Comparison of ENCODE assay signal across 8 mouse cellular contexts in genomic region chr5:135188214-135188554, GRCm38 (mm10). TPM values are rescaled to one million over a fixed set of nuclear protein-coding genes. Genes with fewer than 3 reads are reported as not detected.
DNase-seq lines count a peak whose midpoint lies in the region; ATAC-seq and TF ChIP-seq lines count a peak whose summit lies in the region.

No protein-coding gene starts in this region.

- no peaks in the 10 kb centered on the region for H3K27me3 ChIP-seq in heart, embryonic 14.5 days (ENCODE audit: control insufficient read depth, insufficient read depth, low read length)
- no peaks in the 10 kb centered on the region for H3K27me3 ChIP-seq in ES-Bruce4 (ENCODE audit: control insufficient read depth, insufficient read depth, low read length, poor library complexity, severe bottlenecking)
- no peaks in the 10 kb centered on the region for H3K27me3 ChIP-seq in forebrain, embryonic 16.5 days (replicated peaks; ENCODE audit: control insufficient read depth, insufficient read depth, low read length)

- no peak for TF ChIP-seq POLR2A in ES-Bruce4 (IDR thresholded peaks at IDR 0.05; ENCODE audit: insufficient read depth, low read length)

- DNase-seq in heart, adult 9 months (ENCODE audit: low spot score in 2 of 2) = no peak
- no peak for DNase-seq in adrenal gland, adult 18-20 months (ENCODE audit: low spot score in 2 of 2)
- DNase-seq in B cell, adult 2 months = no peak

- peak overlapping the region; percentile 89 to 93; a peak in 3 of 4 replicates for H3K27ac ChIP-seq in heart, embryonic 14.5 days (replicated peaks in 1 of 2; ENCODE audit: control insufficient read depth in 1 of 2, insufficient read depth in 1 of 2, low read depth in 2 of 2, low read length in 2 of 2)
- H3K27ac ChIP-seq in ES-Bruce4 (ENCODE audit: insufficient read depth, low read length) (peak overlapping the region; percentile 8; the same call in 1 of the 2 replicates), macrophage (peak overlapping the region; percentile 77)
- H3K27ac ChIP-seq in forebrain, embryonic 16.5 days (ENCODE audit: low read length) = peak overlapping the region; percentile 94

- peak overlapping the region; percentile 81 for H3K4me2 ChIP-seq in heart, embryonic 14.5 days (ENCODE audit: low read length)
- H3K4me2 ChIP-seq in forebrain, embryonic 16.5 days (ENCODE audit: low read length) = peak overlapping the region; percentile 94

- no peak for TF ChIP-seq EP300 in ES-Bruce4 (IDR thresholded peaks at IDR 0.05; ENCODE audit: insufficient read depth, low read depth, low read length)

- no peak for ATAC-seq in heart, embryonic 14.5 days (ENCODE audit: insufficient number of reproducible peaks, insufficient read depth, low FRiP score, low read depth)
- no peak for ATAC-seq in forebrain, embryonic 16.5 days
- no peak for ATAC-seq in activated CD4-positive, CD25-positive, alpha-beta regulatory T cell, adult 4 months

- H3K36me3 ChIP-seq in heart, embryonic 14.5 days (ENCODE audit: control insufficient read depth, insufficient read depth, low read length) = peaks cover 33% of the 10 kb centered on the region
- H3K36me3 ChIP-seq in ES-Bruce4 (ENCODE audit: control insufficient read depth, insufficient read depth, low read length, poor library complexity, severe bottlenecking) = peaks cover 22% of the 10 kb centered on the region
- no peaks in the 10 kb centered on the region for H3K36me3 ChIP-seq in forebrain, embryonic 16.5 days (ENCODE audit: control insufficient read depth, insufficient read depth)
- no peaks in the 10 kb centered on the region for H3K36me3 ChIP-seq in macrophage (ENCODE audit: inconsistent target)

- TF ChIP-seq CTCF in ES-Bruce4 (IDR thresholded peaks at IDR 0.05; ENCODE audit: low read depth, low read length) = no peak

- peak overlapping the region; percentile 81 to 90 for H3K4me3 ChIP-seq in heart, embryonic 14.5 days (ENCODE audit: control insufficient read depth in 1 of 2, insufficient read depth in 1 of 2, low read depth in 1 of 2, low read length in 2 of 2)
- H3K4me3 ChIP-seq in ES-Bruce4 (ENCODE audit: low read depth, low read length) (peak overlapping the region; percentile 78), macrophage (ENCODE audit: inconsistent target) (peak overlapping the region; percentile 84)
- H3K4me3 ChIP-seq in forebrain, embryonic 16.5 days (replicated peaks; ENCODE audit: low read length) = peak overlapping the region; percentile 96

- H3K9ac ChIP-seq in heart, embryonic 14.5 days (ENCODE audit: low read length) = peak overlapping the region; percentile 87
- peak overlapping the region; percentile 89 for H3K9ac ChIP-seq in ES-Bruce4 (ENCODE audit: low read depth, poor library complexity, severe bottlenecking)
- peak overlapping the region; percentile 97 for H3K9ac ChIP-seq in forebrain, embryonic 16.5 days (replicated peaks; ENCODE audit: low read depth, low read length)

- H3K9me3 ChIP-seq in heart, embryonic 14.5 days (ENCODE audit: control insufficient read depth, low read length) = no peaks in the 10 kb centered on the region
- H3K9me3 ChIP-seq in ES-Bruce4 (replicated peaks; ENCODE audit: control insufficient read depth, insufficient read depth, low read length, poor library complexity, severe bottlenecking) = no peaks in the 10 kb centered on the region
- peaks cover 5% of the 10 kb centered on the region for H3K9me3 ChIP-seq in forebrain, embryonic 16.5 days (ENCODE audit: control insufficient read depth, low read length)

- WGBS in heart, embryonic 14.5 days = 1% methylated on average over 8 of the region's 8 CpGs
- 3% methylated on average over 7 of the region's 8 CpGs for WGBS in forebrain, embryonic 16.5 days
- WGBS in macrophage (ENCODE audit: missing documents) = 2% methylated on average over 6 of the region's 8 CpGs

- H3K4me1 ChIP-seq in heart, embryonic 14.5 days (ENCODE audit: control insufficient read depth in 2 of 2, insufficient read depth in 2 of 2, low read length in 2 of 2) = peaks cover 6 to 19% of the 10 kb centered on the region in 2 experiments
- no peaks in the 10 kb centered on the region for H3K4me1 ChIP-seq in ES-Bruce4 (ENCODE audit: control insufficient read depth, insufficient read depth, low read length)
- H3K4me1 ChIP-seq in forebrain, embryonic 16.5 days (replicated peaks; ENCODE audit: control insufficient read depth, insufficient read depth, low read length) = peaks cover 34% of the 10 kb centered on the region

- H3K79me2 ChIP-seq in macrophage (ENCODE audit: inconsistent target) = peaks cover 54% of the 10 kb centered on the region

RNA-seq across cellular contexts. Expression of gene Baz1b, which starts 1.1 kb away (rescaled TPM):
- polyA plus RNA-seq in heart, embryonic 14.5 days (2014; fragmentation: Nextera tagmentation; extraction: Ambion mirVana) = 32.8 and 32.9 TPM in 2 replicates
- polyA plus RNA-seq in ES-Bruce4 (2011; ENCODE audit: insufficient read depth, insufficient read length, low read depth, missing spikeins) (84.9 and 86.6 TPM in 2 replicates), macrophage (2018) (46.1 to 52.8 TPM (median 52.5 TPM) in 3 replicates)
- polyA plus RNA-seq in forebrain, embryonic 16.5 days (2015; fragmentation: Nextera tagmentation; extraction: Ambion mirVana) = 34.4 and 39.4 TPM in 2 replicates
- total RNA-seq in macrophage (2018; cell fraction: chromatin; rRNA removed) = 100 to 1,000 TPM in 24 of 26 experiments, 10 to 100 TPM in 2; 69.9 to 468 (median 267) TPM
- total RNA-seq in macrophage (2018; cell fraction: cytosol; rRNA removed) = 10 to 100 TPM; 22.7 to 83.7 (median 56.2) TPM
- 100 to 1,000 TPM in 18 of 26 experiments, 10 to 100 TPM in 8; 48.3 to 219 (median 142) TPM for total RNA-seq in macrophage (2018; cell fraction: nucleus; rRNA removed)
- 10 to 100 TPM; 20.8 to 23.9 TPM for polyA plus RNA-seq in activated CD4-positive, CD25-positive, alpha-beta regulatory T cell, adult 4 months (2017; shearing (Covaris generic))
- total RNA-seq in adrenal gland, adult 18-20 months (2021) = 10 to 100 TPM; 79.1 to 88.7 TPM

RNA-seq across cellular contexts. Expression of gene Bcl7b, which starts 20.1 kb away (rescaled TPM):
- 36.7 and 41.4 TPM in 2 replicates for polyA plus RNA-seq in heart, embryonic 14.5 days (2014; fragmentation: Nextera tagmentation; extraction: Ambion mirVana)
- polyA plus RNA-seq in ES-Bruce4 (2011; ENCODE audit: insufficient read depth, insufficient read length, low read depth, missing spikeins) = 19.5 and 24.0 TPM in 2 replicates
- 49.7 and 53.9 TPM in 2 replicates for polyA plus RNA-seq in forebrain, embryonic 16.5 days (2015; fragmentation: Nextera tagmentation; extraction: Ambion mirVana)
- total RNA-seq in macrophage (2018; cell fraction: chromatin; rRNA removed) = 10 to 100 TPM in 25 of 26 experiments, 1 to 10 TPM in 1; 9.7 to 32.6 (median 21.1) TPM
- 10 to 100 TPM; 31.0 to 53.9 (median 46.9) TPM for total RNA-seq in macrophage (2018; cell fraction: cytosol; rRNA removed)
- total RNA-seq in macrophage (2018; cell fraction: nucleus; rRNA removed) = 10 to 100 TPM; 13.2 to 33.4 (median 23.6) TPM
- polyA plus RNA-seq in macrophage (2018) = 42.0 to 57.3 TPM (median 42.9 TPM) in 3 replicates
- 10 to 100 TPM; 41.8 to 53.6 TPM for polyA plus RNA-seq in activated CD4-positive, CD25-positive, alpha-beta regulatory T cell, adult 4 months (2017; shearing (Covaris generic))
- total RNA-seq in adrenal gland, adult 18-20 months (2021) = 10 to 100 TPM; 74.1 to 77.2 TPM

RNA-seq across cellular contexts. Expression of gene Tbl2, which starts 38.7 kb away (rescaled TPM):
- polyA plus RNA-seq in heart, embryonic 14.5 days (2014; fragmentation: Nextera tagmentation; extraction: Ambion mirVana) = 18.0 and 20.0 TPM in 2 replicates
- polyA plus RNA-seq in ES-Bruce4 (2011; ENCODE audit: insufficient read depth, insufficient read length, low read depth, missing spikeins) (28.2 and 32.4 TPM in 2 replicates), macrophage (2018) (2.9 to 5.8 TPM (median 3.4 TPM) in 3 replicates)
- polyA plus RNA-seq in forebrain, embryonic 16.5 days (2015; fragmentation: Nextera tagmentation; extraction: Ambion mirVana) = 19.2 and 22.0 TPM in 2 replicates
- total RNA-seq in macrophage (2018; cell fraction: chromatin; rRNA removed) = 10 to 100 TPM in 4 of 26 experiments, 1 to 10 TPM in 17, under 1 TPM in 5; 0.29 to 13.0 (median 4.5) TPM
- total RNA-seq in macrophage (2018; cell fraction: cytosol; rRNA removed) = 1 to 10 TPM; 1.7 to 5.5 (median 3.9) TPM
- total RNA-seq in macrophage (2018; cell fraction: nucleus; rRNA removed) = 10 to 100 TPM in 2 of 26 experiments, 1 to 10 TPM in 23, under 1 TPM in 1; 0.79 to 14.6 (median 4.3) TPM
- polyA plus RNA-seq in activated CD4-positive, CD25-positive, alpha-beta regulatory T cell, adult 4 months (2017; shearing (Covaris generic)) = 1 to 10 TPM; 5.2 to 5.4 TPM
- 10 to 100 TPM; 20.6 to 29.5 TPM for total RNA-seq in adrenal gland, adult 18-20 months (2021)

Comparison
In these comparisons a context has a peak if more than half of its experiments do, and no peak if none do; other contexts are left out.
1. H3K27ac ChIP-seq: peak in every context shown above with its lines; median percentile 94 in forebrain, embryonic 16.5 days; 91 in heart, embryonic 14.5 days; 77 in macrophage; 8 in ES-Bruce4.